20 mouse cellular contexts compared by ENCODE assay signal in genomic region chr4:68856868-68857267, GRCm38 (mm10).
A peak's percentile ranks its signal among the peaks of the same experiment; 100 is the strongest.
DNase-seq lines count a peak whose midpoint lies in the region; ATAC-seq lines count a peak whose summit lies in the region.
"Had no signal": no experiment of that assay in that cellular context is flagged by ENCODE, and none has a peak within 500 bp of the region (broad histone marks: within the 10 kb centered on the region; RNA-seq: fewer than 3 reads in every experiment).

No protein-coding gene starts in this region.

- H3K9ac ChIP-seq in midbrain, embryonic 11.5 days (ENCODE audit: low read length) = no peak overlapping the region
- H3K9ac ChIP-seq: forebrain, embryonic 12.5 days; hindbrain, embryonic 14.5 days; neural tube, embryonic 12.5 days had no signal

- H3K27me3 ChIP-seq in midbrain, embryonic 11.5 days (ENCODE audit: control insufficient read depth, insufficient read depth, low read length) = no peaks in the 10 kb centered on the region
- H3K27me3 ChIP-seq: CH12.LX; forebrain, embryonic 12.5 days; megakaryocyte, embryonic 14.5 days; neural tube, embryonic 12.5 days had no signal

- no peak for ATAC-seq in midbrain, embryonic 11.5 days (ENCODE audit: low FRiP score)
- ATAC-seq: intestine, embryonic 16.5 days had no signal

- no peak overlapping the region for H3K4me2 ChIP-seq in midbrain, embryonic 11.5 days
- H3K4me2 ChIP-seq: forebrain, embryonic 12.5 days; hindbrain, embryonic 14.5 days; neural tube, embryonic 12.5 days had no signal

- WGBS in midbrain, embryonic 11.5 days = 76% methylated on average over 1 of the region's 1 CpGs

- intact Hi-C loops in heart, postnatal 36 days (cut with DNase I) = no loop called here

- H3K4me1 ChIP-seq in midbrain, embryonic 11.5 days (ENCODE audit: control insufficient read depth, insufficient read depth, low read length) = no peaks in the 10 kb centered on the region
- H3K4me1 ChIP-seq: forebrain, embryonic 12.5 days; megakaryocyte, embryonic 14.5 days; neural tube, embryonic 12.5 days had no signal

- no peaks in the 10 kb centered on the region for H3K36me3 ChIP-seq in midbrain, embryonic 11.5 days (ENCODE audit: control insufficient read depth, insufficient read depth, low read length)
- H3K36me3 ChIP-seq: forebrain, embryonic 12.5 days; neural tube, embryonic 12.5 days had no signal

- peak; percentile 3 for DNase-seq in adrenal gland, adult 8-10 months
- no peak for DNase-seq in adrenal gland, postnatal 25 days
- DNase-seq in ovary, postnatal 36 days (ENCODE audit: low spot score) = peak; percentile 3
- DNase-seq in ovary, adult 18-20 months (ENCODE audit: low spot score) = no peak
- DNase-seq in cerebellum, adult 9-10 months = peak; percentile 75
- peak; percentile 4 for DNase-seq in skeletal muscle tissue, adult 2 months (ENCODE audit: low read depth, low spot score)
- no peak for DNase-seq in midbrain, embryonic 11.5 days (ENCODE audit: low spot score, missing footprints)
- DNase-seq in heart, postnatal 36 days = no peak
- DNase-seq: embryo, embryonic 11 days; gastrocnemius, postnatal 36 days; heart, postnatal 10 days; liver; right cerebral cortex, postnatal 14 days had no signal

- H3K4me3 ChIP-seq in midbrain, embryonic 11.5 days (ENCODE audit: low read depth, low read length) = no peak overlapping the region
- H3K4me3 ChIP-seq: forebrain, embryonic 12.5 days; layer of hippocampus, adult 2 months; megakaryocyte, embryonic 14.5 days; neural tube, embryonic 12.5 days had no signal

- no peaks in the 10 kb centered on the region for H3K9me3 ChIP-seq in midbrain, embryonic 11.5 days (ENCODE audit: control insufficient read depth, low read length)
- H3K9me3 ChIP-seq: forebrain, embryonic 12.5 days; megakaryocyte, embryonic 14.5 days; neural tube, embryonic 12.5 days had no signal

- no peak overlapping the region for H3K27ac ChIP-seq in midbrain, embryonic 11.5 days (ENCODE audit: low read depth, low read length)
- H3K27ac ChIP-seq: forebrain, embryonic 12.5 days; hindbrain, embryonic 14.5 days; layer of hippocampus, adult 2 months; neural tube, embryonic 12.5 days had no signal

Comparison
In these comparisons a context has a peak if more than half of its experiments do, and no peak if none do; other contexts are left out.
1. DNase-seq: peak in adrenal gland, adult 8-10 months (single experiment), ovary, postnatal 36 days (single experiment), cerebellum, adult 9-10 months (single experiment) and skeletal muscle tissue, adult 2 months (single experiment); none in adrenal gland, postnatal 25 days (single experiment), ovary, adult 18-20 months (single experiment), midbrain, embryonic 11.5 days (single experiment) and heart, postnatal 36 days (0 of 2).